Mouse (Mus musculus) ES-Bruce4 (cell line): ENCODE results near the gene Erg.

Experiments used
- CTCF ChIP-seq: IDR thresholded peaks from one replicate; pipeline ENCODE4 v1.8.1; 2011; ENCODE audit warnings: low read depth, low read length
- EP300 ChIP-seq: IDR thresholded peaks from 2 replicates; pipeline ENCODE4 v1.6.1; 2011; ENCODE audit warnings: low read depth, low read length; ENCODE audit not compliant: insufficient read depth

DNA sequence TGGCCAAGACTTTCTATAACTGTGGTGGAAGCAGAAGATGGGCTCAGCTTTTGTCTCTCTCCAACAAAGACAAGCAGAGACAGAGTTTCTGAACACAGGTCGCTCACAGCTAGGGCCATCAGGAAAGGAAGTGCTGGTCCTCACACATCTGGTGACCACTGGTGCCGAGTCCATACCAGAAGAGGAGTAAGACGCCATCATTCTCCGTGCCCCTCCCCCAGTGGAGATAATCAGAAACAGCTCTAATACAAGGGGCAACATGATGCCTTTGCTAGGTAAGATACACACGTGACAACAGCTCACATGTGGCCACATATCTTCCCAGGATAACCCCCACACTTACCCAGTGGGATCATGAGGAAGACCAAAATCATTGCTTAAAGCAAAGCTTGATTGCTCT lies 96.0 kb downstream of the Erg start:
- TF ChIP-seq CTCF = no peak
- no peak for TF ChIP-seq EP300
